Mouse (Mus musculus) heart, adult 18-20 months (tissue): ENCODE data around the gene Ncs1. TPM values are rescaled to one million over a fixed set of nuclear protein-coding genes. Genes with fewer than 3 reads are reported as not detected.

Source experiments
- DNase-seq, 2 experiments: peaks; one replicate each; pipeline ENCODE4 v3.0.0; 2021 to 2022; ENCODE audit warnings: mixed read lengths in 1 of 2
- total RNA-seq, 2 experiments: library from RNA; stranded (reverse); gene quantifications; 2 replicates each; pipeline ENCODE4 v1.2.3; 2021

Ncs1 gene
- total RNA-seq, 2 experiments from 2014 or later = 12.2 to 12.7 TPM

DNA sequence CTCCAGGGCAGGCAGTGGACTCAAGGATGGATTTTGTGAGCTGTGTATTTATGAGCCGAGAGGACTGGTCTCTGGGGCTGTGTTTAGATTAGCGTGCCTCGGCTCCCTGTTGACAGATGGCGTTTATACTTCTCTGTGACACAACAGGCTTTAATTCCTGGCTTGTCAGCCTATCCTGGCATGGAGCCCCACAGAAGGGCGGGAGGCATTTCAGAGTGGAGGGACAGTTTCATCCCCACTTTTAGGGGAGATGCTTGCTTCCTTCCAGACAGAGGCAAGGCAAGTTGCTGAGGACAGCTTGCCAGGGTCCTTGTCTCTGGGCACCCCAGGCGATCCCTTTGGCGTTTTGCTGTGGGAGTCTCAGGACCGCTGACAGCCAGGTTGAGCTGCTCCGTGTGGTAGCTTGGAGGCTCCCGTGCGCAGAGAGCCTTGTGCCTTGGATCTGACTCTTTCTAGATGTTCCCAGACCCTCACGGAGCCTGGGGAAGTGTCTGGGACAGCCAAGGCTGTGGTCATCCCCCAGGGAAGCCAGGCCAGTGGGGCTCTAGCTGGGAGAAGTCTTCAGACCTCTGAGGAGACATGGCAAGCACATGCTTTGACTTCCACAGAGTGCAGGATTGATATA, 92.2 kb downstream of the Ncs1 start:
- DNase-seq = peak; percentile 61 to 63

DNA sequence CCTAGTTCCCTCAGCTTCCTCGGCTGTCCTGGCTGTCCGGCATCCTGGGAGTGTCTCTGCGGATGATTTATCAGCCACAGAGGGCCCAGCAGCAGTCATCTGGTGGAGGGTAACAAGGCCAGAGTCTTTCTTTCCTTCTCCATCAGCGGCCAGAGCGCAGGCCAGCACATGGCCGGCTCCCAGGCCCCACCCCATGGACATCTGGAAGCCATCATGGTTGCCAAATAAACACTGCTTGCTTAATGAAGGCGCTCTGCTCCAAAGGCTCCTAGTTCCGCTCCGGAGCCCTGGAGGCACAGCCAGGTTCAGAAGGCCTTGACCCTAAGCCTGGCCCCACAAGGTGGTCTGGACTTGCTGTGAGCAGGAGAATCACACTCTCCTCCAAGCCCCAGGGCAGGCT, 94.2 kb downstream of the Ncs1 start:
- peak; percentile 84 to 88 for DNase-seq

DNA sequence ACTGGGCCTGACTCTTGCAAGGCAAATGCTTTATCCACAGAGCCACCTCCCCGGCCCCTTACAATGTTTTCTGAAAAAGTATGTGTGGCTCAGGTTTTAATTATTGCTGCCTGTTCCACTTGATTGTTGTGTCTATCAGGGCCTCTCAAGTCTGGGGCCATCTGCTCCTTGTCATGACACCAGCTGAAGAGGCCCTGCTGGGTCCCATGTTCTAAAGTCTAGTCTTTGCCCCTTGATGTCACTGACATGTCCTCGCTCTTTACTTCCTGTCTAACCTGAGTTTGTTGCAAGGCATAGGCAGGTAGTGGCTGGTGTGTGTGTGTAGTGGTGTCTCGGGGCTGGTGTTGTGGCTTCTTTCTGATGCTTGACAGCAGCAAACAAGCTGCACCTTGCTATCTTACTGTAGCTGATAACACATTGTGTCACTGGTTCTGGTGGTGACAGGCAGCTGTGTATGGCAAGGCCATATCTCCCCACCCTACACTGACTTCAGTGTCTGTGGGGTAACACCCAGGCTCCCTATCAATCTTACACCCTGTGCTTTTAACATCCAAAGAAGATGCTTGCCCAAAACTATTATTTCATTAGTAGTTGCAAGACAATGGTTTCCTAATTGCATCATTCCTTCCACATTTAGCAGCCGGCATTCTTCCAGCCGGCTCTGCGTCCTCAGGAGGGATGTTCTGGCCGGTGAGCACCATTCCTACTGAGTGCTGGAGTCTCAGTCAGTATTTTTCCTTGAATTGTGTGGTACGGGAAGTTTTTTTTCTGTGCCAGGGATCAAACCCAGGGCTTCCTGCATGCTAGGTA, 96.3 kb downstream of the Ncs1 start:
- DNase-seq = peak; percentile 61 to 69

Other genes with a start within 250 kb of the Ncs1 start
- gene Fnbp1, start 103.8 kb upstream of the Ncs1 start, total RNA-seq = 10 to 100 TPM; 52.3 to 62.0 TPM
- 10 to 100 TPM; 26.2 to 27.4 TPM for gene Gpr107, start 93.5 kb upstream of the Ncs1 start, total RNA-seq
- 1 to 10 TPM; 6.1 to 7.3 TPM for gene Hmcn2, start 68.6 kb downstream of the Ncs1 start, total RNA-seq
- gene Ass1, start 224.4 kb downstream of the Ncs1 start, total RNA-seq = 1 to 10 TPM; 5.2 to 7.6 TPM